Mouse (Mus musculus): ENCODE data around the gene Unc119b.

DNA sequence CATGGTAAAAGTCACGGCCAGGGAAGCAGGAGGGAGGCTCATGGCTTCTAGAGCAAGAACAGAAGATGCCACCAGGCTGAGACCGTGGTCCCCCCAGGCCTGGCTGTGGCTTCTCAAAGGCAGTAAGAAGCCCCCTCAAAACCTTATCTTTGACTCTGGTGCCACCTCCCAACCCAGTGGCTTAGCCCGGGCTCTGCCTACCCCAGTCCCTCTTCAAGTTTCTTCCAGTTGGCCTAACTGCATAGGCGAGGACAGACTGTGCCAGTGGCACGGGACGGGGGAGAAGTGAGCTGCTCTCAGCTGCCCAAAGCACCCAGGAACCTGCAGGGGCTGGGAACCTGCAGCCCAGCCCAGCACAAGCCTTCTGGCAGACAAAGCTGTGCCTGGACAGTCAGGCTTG, 10.1 kb downstream of the Unc119b start:
- TF ChIP-seq GATA1 (IDR thresholded peaks at IDR 0.05; ENCODE audit: low read length) (no peak), TAL1 (IDR thresholded peaks at IDR 0.05; ENCODE audit: low read length) (no peak)

Data from erythroblast, embryonic 14.5 days (primary cell).